ENCODE assay signal across 8 mouse cellular contexts in the genomic region with DNA sequence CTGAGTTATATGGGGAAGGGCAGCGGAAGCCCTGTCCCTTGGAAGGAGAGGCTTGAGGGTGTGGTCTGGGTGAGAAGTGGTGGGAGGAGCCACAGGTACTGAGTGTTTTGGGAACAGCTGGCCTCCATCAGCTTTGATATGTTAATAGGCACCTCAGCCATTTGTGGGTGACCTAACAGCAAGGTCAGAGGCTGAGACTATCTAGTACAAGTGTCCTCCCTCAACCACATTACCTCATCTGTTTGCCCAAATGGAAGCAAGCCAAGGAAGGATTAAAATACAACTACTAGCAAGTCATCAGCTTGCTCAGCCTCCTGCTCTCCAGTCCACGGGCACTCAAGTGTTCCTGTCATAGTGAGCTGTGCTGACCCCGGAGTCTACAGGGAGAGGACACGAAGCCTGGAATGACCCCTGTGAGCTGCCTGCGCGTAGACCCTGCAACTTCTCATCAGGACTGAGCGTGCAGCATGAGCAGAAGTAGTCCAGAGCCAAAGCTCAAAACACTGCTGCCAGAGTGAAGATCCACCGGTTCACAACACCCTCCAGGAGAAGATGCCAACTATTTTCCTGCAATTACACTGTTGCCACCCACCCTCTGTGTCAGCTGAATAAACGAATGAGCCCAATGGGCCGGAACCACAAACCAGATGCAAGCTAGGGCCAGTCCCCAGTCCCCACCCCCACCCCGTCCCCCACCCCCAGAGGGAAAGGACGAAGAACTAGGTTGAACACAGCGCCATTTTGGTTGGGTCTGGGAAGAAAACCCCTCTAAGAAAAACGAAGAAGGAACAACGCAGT.
A peak's percentile ranks its signal among the peaks of the same experiment; 100 is the strongest.
DNase-seq lines count a peak whose midpoint lies in the region.

No protein-coding gene starts in this region.

- peak; percentile 14 for DNase-seq in gastrocnemius, postnatal 14 days
- no peak for DNase-seq in gastrocnemius, postnatal 10 days
- DNase-seq in heart, adult 18-20 months: peak; percentile 78 to 89
- peak; percentile 72 for DNase-seq in kidney, adult 11 months
- DNase-seq in lung, postnatal 10 days: peak; percentile 72
- DNase-seq in urinary bladder, adult 2 months (ENCODE audit: low spot score): no peak
- DNase-seq in left cerebral cortex, postnatal 25 days (ENCODE audit: low spot score in 2 of 2): no peak
- no peak for DNase-seq in left cerebral cortex, adult 8-10 months (ENCODE audit: low spot score in 2 of 2)

- intact Hi-C loops in gastrocnemius, postnatal 14 days (cut with DNase I; ENCODE audit: low total_unique reads): no loop called here
- intact Hi-C loops in left cerebral cortex, postnatal 25 days (cut with DNase I): no loop called here

Comparison
In these comparisons a context has a peak if more than half of its experiments do, and no peak if none do; other contexts are left out.
1. DNase-seq: peak in gastrocnemius, postnatal 14 days (single experiment), heart, adult 18-20 months (2 of 2), kidney, adult 11 months (single experiment) and lung, postnatal 10 days (single experiment); none in gastrocnemius, postnatal 10 days (single experiment), urinary bladder, adult 2 months (single experiment), left cerebral cortex, postnatal 25 days (0 of 2) and left cerebral cortex, adult 8-10 months (0 of 2).